Mouse (Mus musculus) hindbrain, embryonic 14.5 days (tissue): ENCODE results near the gene Akna. TPM values are rescaled to one million over a fixed set of nuclear protein-coding genes. Genes with fewer than 3 reads are reported as not detected.
"Not testable (repeated sequence)": the region's sequence is repeated elsewhere in the genome, so short reads cannot be mapped to it uniquely, and the experiment has no call there.

Experiments used
- ATAC-seq: fragments of 200-750 bp; cut with Nextera tagmentation; 2 replicates; pipeline ENCODE4 v1.8.0; 2017; ENCODE audit warnings: moderate number of reproducible peaks, mild to moderate bottlenecking, moderate TSS enrichment, moderate library complexity; ENCODE audit not compliant: low FRiP score
- DNase-seq: peaks from one replicate; pipeline ENCODE4 v3.0.0-alpha.2; 2015; ENCODE audit warnings: low spot score
- H3K27ac ChIP-seq: fragments of 300-500 bp; sonication (generic); 2 replicates; pipeline ENCODE4 v1.5.1; 2014; ENCODE audit warnings: mild to moderate bottlenecking, moderate library complexity
- H3K27me3 ChIP-seq: fragments of 300-500 bp; sonication (generic); 2 replicates; pipeline ENCODE4 v1.6.1; 2014; ENCODE audit warnings: mild to moderate bottlenecking, low read length, mixed read lengths; ENCODE audit not compliant: control insufficient read depth, insufficient read depth
- H3K36me3 ChIP-seq: fragments of 300-500 bp; sonication (generic); replicated peaks from 2 replicates; pipeline ENCODE4 v1.6.1; 2014; ENCODE audit not compliant: control insufficient read depth, insufficient read depth
- H3K4me1 ChIP-seq: fragments of 300-500 bp; sonication (generic); replicated peaks from 2 replicates; pipeline ENCODE4 v1.6.1; 2014; ENCODE audit warnings: antibody characterized with exemption, low read length, mixed read lengths; ENCODE audit not compliant: control insufficient read depth, insufficient read depth
- H3K4me2 ChIP-seq: fragments of 300-500 bp; sonication (generic); replicated peaks from 2 replicates; pipeline ENCODE4 v1.6.1; 2014; ENCODE audit warnings: mild to moderate bottlenecking, moderate library complexity
- H3K4me3 ChIP-seq: fragments of 300-500 bp; sonication (generic); replicated peaks from 2 replicates; pipeline ENCODE4 v1.5.1; 2014; ENCODE audit warnings: mild to moderate bottlenecking, low read length
- H3K9ac ChIP-seq: fragments of 300-500 bp; sonication (generic); 2 replicates; pipeline ENCODE4 v1.6.1; 2014
- H3K9me3 ChIP-seq: fragments of 300-500 bp; sonication (generic); 2 replicates; pipeline ENCODE4 v1.6.1; 2016; ENCODE audit warnings: low read length; ENCODE audit not compliant: control insufficient read depth
- WGBS: fragments of 180-500 bp; shearing (Covaris S2); extraction: QIAGEN DNeasy Blood & Tissue Kit; methylation state at CpG from one replicate; pipeline ENCODE4 v1.1.7; 2014; 5-methylcytosine and 5-hydroxymethylcytosine counted together
- polyA plus RNA-seq: library from polyadenylated mRNA; unstranded; fragments of >200 nt; fragmentation: Nextera tagmentation; extraction: Ambion mirVana; gene quantifications from 2 replicates; pipeline ENCODE4 v1.2.1, GENCODE M21; 2014

Gene Akna
- polyA plus RNA-seq, 1 experiment from 2014 or later: 3.9 TPM

DNA sequence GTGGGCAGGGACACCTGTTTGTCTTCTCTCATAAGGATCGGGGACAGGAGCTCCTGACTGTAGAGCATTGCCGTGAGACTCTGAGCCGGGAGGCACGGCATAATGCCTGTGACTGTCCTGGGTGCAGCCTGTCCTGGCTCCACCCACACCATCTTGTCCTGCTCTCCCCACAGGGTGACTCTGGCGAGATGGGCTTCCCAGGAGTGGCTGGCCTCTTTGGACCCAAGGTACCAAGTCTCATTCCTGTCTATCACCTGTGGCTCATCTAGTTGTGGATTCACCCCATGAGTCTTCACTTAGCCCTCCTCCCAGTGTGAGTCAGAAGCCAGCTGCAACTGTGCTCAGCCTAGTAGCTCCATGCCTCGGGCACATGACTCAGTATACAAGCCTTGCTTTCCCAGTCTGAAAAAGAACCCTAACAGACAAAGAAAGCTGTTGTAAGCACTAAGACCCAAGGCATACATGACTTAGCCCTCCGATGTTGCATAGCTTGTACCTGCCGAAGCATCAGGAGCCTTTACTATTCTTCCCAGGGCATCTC is 79.8 kb downstream of the Akna start:
- H3K9me3 ChIP-seq: no peaks in the 10 kb centered on the region
- no peaks in the 10 kb centered on the region for H3K36me3 ChIP-seq
- ATAC-seq (no peak), DNase-seq (no peak)
- WGBS: 85% methylated on average over 8 of the region's 8 CpGs
- no peak overlapping the region for H3K4me2 ChIP-seq
- no peaks in the 10 kb centered on the region for H3K27me3 ChIP-seq
- no peak overlapping the region for H3K4me3 ChIP-seq
- no peaks in the 10 kb centered on the region for H3K4me1 ChIP-seq
- no peak overlapping the region for H3K27ac ChIP-seq
- no peak overlapping the region for H3K9ac ChIP-seq

DNA sequence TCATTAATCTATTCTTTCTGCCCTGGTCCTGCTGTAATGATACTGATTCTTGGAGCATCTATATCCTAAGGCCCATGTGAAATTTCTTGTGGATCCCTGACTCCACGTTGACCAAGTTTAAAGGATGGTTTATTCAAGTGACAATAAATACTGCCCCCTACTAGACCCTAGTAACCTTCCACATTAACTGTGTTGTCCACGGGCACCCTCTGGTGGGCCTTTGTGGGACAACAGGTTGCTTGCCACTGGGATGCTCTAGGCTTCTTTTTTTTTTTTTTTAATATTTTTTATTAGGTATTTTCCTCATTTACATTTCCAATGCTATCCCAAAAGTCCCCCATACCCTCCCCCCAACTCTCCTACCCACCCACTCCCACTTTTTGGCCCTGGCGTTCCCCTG is 83.6 kb downstream of the Akna start:
- ATAC-seq (peak; percentile 51; the same call in 1 of the 2 replicates), DNase-seq (peak; percentile 80)
- not testable (repeated sequence) for H3K27ac ChIP-seq, H3K4me1 ChIP-seq, H3K9me3 ChIP-seq, H3K4me3 ChIP-seq, H3K4me2 ChIP-seq, H3K27me3 ChIP-seq, H3K36me3 ChIP-seq, H3K9ac ChIP-seq
- WGBS: 24% methylated on average over 3 of the region's 3 CpGs

Other genes starting within 250 kb of the Akna start
- gene Ambp, start 248.6 kb downstream of the Akna start, polyA plus RNA-seq: not detected in 2 replicates
- gene Kif12, start 231.2 kb downstream of the Akna start, polyA plus RNA-seq: 0.11 TPM in 1 of 2 replicates, not detected in the other
- 2.0 and 2.6 TPM in 2 replicates for gene Col27a1, start 189.3 kb downstream of the Akna start, polyA plus RNA-seq
- gene Orm1, start 58.8 kb downstream of the Akna start, polyA plus RNA-seq: not detected in 2 replicates
- gene Orm3, start 47.2 kb downstream of the Akna start, polyA plus RNA-seq: not detected in 2 replicates
- not detected in 2 replicates for gene Orm2, start 40.9 kb downstream of the Akna start, polyA plus RNA-seq
- gene Whrn, start 92.6 kb upstream of the Akna start, polyA plus RNA-seq: 5.8 and 8.0 TPM in 2 replicates
- gene Atp6v1g1, start 141.4 kb upstream of the Akna start, polyA plus RNA-seq: 409 and 428 TPM in 2 replicates
- 4.5 and 4.8 TPM in 2 replicates for gene Tmem268, start 155.4 kb upstream of the Akna start, polyA plus RNA-seq
- not detected in 2 replicates for gene Gm11213, start 201.9 kb upstream of the Akna start, polyA plus RNA-seq
- gene Tex48, start 219.1 kb upstream of the Akna start, polyA plus RNA-seq: not detected in 2 replicates